Mouse (Mus musculus) spleen, embryonic (tissue): ENCODE data around the gene Fdxr.

Experiments
- CTCF ChIA-PET: fragments of 350-600 bp; sonication (Branson Sonifier 250); formaldehyde crosslinking; loops from one replicate; lab custom pipeline; 2022; lab: Charles Lee

The Fdxr gene

DNA sequence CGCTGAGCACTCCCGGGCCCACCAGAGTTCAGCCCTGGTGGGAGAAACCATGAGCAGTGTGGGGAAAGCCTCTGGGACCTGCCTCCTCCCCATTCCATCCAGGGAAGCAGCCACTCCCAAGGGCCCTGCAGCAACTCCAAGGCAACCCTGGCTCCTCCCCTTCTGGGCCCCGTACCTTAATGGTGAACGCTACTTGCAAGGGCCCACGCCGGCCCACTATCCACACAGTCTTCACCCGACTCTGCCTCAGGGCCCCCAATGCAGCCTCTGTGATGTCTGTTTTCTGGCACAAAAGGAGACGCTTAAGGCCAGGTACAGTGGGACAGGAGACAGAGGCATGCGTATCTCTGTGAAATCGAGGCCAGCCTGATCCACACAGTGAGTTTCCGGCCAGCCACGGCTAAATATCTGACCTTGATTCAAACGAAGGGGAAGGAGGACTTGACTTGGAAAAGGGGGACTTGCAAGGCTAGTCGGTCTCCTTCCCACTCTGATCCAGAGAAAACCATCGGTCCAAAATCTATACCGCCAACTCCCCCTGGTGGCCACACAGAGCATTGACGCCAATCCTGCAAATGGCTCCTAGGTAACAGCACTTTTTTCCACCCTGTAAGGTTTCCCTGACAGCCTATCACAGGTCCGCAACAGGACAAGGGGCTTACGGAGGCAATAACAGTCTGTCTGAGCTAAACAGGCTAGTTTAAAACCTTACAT, 6.5 kb downstream of the Fdxr start:
- CTCF ChIA-PET = interaction anchor here (0.6 kb wide), 1 partner anchor 15 kb away, joined by 4 read pairs; no protein-coding TSS in a partner anchor

DNA sequence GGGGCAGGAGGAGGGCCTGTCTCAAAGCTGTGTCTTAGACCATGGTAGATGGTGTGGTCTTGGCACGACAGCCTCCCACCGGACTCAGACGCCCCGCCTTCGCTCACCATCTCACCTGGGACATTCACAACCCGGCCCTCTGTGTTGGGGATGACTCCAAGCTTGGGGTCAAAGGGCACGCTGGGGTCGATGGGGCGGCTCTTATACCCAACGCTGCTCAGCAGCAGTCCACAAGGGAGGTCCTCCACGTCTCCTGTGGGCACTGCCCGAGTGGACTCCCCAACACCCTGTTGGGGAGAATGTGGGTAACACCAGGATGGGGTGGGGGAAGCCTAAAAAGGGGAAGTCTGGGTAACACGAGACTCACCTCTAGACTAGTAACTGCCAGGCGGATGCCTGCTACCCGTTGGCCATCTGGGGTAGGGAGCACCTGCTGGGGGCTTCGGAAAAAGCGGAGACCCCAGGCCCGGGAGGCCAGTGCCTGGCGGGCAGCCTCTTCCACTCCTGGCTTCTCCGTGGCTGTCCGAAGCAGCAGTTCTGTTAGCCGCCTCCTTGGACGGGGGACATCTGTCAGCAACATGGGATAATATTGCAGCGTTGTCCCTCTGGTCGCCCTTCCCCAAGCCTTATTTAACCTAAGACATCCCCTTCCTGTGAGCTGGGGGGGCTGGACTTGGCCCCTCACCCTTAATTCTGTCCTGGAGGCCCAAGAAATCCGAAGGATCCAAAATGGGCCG, 7.4 kb downstream of the Fdxr start:
- CTCF ChIA-PET = interaction anchor here (0.6 kb wide), 1 partner anchor 16 kb away, joined by 4 read pairs; no protein-coding TSS in a partner anchor

DNA sequence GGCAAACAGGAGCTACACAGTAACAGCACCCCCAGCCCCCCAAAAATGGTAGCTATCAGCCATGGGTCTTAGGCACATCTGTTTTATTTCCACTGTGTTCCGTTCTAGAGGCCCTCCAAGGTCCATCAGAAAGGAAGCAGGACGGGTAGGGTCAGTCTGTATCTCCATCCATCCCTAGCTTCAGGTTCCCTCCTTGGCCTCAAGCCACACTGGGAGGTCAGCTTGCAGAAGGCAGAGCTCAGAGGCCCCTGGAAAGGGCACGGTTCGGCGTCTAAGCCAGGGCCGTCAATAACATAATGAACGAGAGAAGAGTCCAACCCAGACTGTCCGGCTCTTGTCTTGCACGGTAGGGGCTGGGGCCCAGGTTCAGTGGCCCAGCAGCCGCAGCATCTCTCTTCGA, 8.9 kb downstream of the Fdxr start:
- CTCF ChIA-PET = interaction anchor here (0.6 kb wide), 3 partner anchors 84 to 1813 kb away, joined by 5 to 12 read pairs (median 10); no protein-coding TSS in a partner anchor

DNA sequence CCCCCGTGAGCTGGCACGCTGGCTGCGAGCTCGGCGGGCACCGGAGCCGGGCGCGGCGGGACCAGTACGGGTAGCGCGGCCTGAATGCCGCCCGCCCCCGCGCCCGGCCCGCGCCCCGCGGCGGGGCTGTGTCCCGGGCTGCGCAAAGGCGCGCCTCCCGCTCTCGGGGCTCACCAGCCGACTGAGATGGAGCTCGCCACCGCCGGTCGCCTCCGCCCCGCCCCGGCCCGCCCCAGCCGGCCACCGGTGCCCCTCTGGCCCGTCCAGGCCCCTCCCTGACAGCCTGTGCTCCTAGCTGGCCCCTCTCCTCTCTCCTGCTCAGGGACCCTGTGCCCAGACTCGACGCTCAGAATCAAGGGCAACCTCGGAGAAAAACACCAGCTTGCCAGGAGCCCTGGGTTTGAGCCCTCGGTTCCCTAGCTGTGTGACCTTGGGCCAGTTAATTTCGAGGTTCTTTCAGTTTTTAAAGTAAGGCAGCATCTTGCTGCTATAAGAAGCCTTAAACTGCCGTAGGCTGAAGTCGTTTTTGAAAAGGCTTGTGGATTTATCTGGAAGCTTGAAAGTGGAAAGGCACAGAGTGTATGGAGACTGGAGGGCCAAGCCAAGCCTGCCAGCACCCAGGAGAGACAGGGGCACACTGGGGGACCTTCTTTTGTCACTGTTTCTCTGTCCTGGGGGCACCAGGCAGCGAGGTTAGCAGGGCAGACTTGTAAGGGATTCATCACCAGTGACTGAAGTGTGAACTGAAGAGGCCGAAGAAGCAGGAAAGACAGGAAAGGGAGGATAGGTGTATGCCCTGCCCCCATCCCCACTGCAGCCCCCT, 9.6 kb downstream of the Fdxr start, which contains the start of gene Grin2c:
Gene Grin2c (minus strand): TSS at position 183 of the 823 bp plus-strand sequence.
- CTCF ChIA-PET = interaction anchor here (0.6 kb wide), 2 partner anchors 83 to 1813 kb away, joined by 5 to 12 read pairs; no protein-coding TSS in a partner anchor

DNA sequence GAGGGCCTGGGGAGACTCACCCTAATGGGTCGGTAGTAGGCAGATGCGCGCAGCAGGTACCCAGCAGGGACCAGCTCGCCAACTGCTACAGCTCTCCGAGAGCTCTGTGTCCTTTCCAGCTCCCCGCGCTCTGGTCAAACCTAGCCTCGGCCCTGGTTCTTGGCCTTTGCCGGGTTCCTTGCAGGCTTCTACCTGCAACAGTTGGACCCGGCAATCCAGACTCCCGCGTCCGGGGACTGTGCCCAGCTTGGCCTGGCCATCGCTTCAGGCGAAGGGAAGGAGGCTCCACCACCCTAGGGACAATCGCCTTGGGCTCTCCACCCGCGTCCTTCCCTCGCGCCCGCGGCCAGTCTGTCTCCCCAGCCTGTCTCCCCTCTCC, 10.5 kb downstream of the Fdxr start:
- CTCF ChIA-PET = no interaction called here

DNA sequence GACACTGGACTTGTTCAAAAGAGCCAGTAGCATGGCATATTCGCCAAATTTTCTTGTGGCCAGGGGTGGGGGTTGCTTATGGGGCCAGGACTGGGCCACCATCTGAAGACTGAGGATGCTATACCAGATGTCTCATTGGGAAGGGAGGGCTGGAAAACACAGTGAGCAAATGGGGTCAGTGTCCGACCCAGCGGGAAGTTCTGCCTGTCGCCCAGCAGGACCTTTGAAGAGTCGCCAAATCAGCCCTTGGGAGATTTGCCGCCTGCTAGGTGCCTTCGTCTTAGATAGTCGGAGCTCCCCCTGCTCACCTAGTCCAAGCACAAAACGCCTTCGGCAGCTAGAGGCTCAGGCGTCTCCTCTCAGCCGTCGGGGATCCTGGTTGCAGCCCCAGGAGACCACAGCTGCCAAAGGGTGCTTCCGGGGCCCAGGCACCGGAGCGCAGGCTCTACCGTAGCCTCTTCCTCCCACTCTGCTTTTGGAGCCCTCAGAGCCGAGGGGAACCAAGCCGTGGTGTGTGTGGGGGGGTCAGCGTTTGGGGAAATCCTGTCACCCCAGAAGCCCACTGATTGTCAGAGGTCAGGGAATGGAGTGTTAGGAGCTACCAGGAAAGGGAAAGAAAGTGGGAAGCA, 11.0 kb downstream of the Fdxr start:
- CTCF ChIA-PET = no interaction called here

GRCm38 (mm10) chr11:115264862-115265668, 11.8 kb downstream of the Fdxr start:
- CTCF ChIA-PET = no interaction called here

DNA sequence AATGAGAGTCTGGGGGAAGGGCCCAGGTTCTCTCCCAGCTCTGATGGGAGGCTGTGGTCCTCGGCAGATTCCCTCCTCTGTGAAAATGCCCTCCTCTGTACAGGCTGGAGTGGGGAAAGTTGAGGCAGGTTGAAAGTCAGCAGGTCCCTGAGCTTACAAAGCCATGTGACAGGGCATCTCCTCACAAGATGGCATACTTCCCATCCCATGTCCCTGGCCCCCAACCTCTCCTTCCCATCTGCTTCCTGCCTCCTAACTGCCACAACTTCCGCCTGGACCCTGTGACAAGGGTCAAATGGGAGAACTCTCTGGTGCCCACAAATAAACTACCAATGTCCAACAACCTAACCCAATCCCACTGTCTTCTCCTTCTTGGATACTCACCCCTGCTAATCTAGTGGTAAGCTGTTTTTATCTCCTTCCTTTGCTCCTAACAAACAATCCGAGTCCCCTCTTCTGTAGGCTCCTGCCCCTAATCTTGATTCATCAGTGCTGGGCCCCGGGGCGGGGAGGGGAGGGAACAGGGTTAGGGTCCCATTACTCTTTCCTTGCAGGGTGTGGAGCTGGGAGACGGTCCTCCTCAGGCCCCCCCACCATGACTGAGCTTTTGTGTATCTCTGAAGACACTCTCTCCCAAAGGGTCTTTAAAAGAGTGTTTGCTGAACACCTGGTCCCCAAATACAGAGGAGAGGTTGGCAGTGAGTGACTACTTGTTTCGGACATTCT, 12.6 kb downstream of the Fdxr start:
- CTCF ChIA-PET = interaction anchor here (0.5 kb wide), 1 partner anchor 102 kb away, joined by 3 read pairs; no protein-coding TSS in a partner anchor

DNA sequence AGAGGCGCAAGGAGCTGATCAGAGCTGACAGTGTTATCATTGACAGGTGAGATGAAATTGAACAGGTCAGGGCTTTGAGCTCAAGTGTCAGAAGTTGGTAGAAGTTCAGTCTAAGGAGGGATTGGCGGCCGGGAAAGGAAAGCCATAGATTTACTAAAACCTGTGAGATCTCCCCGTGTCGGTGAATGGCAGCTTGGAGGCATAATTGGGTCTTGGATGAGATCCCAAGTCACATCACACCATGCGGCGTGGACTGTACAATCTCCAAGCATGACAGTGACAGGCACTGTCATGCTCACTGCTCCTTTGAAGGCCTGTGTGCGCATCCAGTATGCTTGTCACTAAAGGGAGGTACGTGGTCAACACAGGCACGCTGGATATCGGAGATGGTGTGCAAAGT, 13.9 kb downstream of the Fdxr start:
- CTCF ChIA-PET = no interaction called here

DNA sequence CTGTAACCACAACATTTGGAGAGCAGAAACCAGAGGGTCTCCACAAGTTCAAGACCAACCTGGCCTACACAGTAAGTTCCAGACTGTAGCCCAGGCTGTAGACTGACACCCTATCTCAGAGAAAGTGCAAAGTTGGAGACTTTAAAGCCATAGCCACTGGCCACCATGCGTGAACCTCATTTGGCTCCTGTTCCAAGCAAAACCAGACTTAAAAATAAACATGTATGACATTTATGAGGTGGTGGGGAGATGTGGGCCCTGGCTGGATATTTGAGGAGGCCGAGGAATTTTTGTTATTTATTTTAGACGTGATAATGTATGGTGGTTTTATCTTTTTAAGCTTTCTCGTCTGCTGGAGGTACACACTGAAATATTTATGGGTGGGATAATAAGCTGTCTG, 17.7 kb downstream of the Fdxr start:
- CTCF ChIA-PET = no interaction called here

- CTCF ChIA-PET = no interaction called here
Observed at GRCm38 (mm10) chr11:115257775-115258510, 18.9 kb downstream of the Fdxr start.

GRCm38 (mm10) chr11:115251258-115251657, 25.6 kb downstream of the Fdxr start:
- CTCF ChIA-PET = interaction anchor here (0.5 kb wide), 1 partner anchor 152 kb away, joined by 3 read pairs; no protein-coding TSS in a partner anchor

DNA sequence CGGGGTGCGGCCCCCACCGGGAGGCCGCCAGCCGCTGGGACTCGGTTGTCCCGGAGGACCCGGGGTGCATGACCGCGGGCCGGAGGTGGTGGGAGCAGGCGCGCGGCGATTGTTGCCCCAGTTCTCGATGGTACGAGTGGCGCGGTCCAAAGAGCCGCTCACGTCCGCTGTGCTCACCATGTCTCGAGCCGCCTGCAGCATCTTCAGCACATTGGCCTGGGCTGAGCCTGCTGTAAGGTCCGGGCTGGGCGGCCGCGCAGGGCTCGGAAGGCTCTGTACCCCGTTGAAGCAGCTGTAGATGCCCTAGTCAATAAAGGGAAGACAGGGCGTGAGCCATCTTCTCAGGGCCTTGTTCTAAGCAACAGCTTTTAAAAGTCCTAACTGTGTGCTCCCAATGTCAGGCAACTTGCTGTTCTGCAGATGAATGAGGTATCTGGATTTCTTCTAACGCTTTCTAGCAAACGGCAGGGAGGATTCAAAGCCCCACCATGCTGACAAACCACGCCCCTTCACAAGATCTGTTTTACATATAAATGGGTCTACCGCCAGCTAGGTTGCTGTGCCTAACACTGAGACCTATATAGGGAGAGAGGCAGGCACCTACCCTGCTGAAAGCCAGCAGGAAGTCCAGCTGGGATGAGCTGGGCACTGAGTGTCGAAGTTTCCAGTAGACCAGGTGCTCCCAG, 26.3 kb downstream of the Fdxr start:
- CTCF ChIA-PET = no interaction called here

DNA sequence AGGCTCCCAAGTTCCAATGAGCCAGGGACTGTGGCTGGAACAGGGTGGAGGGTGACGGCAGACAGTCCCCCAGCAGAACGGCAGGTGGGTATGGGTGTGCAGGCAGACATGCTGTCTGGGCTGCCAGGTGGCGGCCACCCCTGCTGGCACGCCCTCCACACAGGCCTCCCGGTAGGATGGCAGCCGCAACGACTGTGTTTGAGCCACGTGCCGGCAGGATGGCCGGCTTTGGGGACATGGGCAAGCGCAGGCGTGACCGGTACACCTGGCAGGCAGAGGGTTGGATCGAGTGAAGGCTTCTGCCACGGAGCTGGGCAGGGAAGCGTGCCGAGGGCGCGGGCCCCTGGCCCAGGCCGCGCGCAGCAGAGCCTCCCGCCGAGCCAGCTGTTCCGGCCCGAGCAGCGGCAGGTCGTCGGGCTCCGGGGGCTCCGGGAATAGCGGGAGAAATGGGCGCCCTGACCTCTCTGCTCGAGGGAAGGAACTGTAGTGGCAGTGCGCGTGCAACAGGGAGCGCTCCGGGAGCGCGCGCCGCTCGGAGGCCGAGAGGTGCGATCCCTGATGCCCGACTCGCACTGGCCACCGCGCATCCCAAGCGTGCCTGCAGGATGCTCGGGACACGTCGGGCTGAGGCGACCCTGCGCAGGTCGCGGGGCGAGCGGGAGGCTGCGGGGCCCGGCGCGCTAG, 27.0 kb downstream of the Fdxr start:
- CTCF ChIA-PET = no interaction called here

DNA sequence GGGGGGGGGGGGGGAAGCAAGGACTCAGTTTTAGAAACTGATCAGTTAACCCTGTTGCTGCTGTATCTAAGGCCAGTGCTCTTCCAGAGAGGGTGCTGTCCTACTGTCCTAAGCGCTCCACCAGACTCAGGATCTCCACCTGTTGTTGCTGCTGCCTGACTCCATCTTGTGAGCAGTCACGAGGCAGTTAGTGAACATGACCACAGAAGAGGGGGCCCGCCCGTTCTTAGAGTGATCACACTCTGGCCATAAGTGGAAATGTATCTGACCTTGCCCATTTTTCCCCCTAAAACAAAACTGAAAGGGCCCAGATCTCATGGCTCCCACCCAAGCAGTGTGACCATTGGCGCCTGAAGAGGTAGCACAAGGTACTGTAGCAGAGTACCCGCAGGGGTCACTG, 28.9 kb downstream of the Fdxr start:
- CTCF ChIA-PET = interaction anchor here (0.6 kb wide), 1 partner anchor 60 kb away, joined by 4 read pairs; the partner anchor contains the start of gene Nat9

GRCm38 (mm10) chr11:115247240-115247639, 29.6 kb downstream of the Fdxr start:
- CTCF ChIA-PET = interaction anchor here (0.6 kb wide), 1 partner anchor 59 kb away, joined by 4 read pairs; the partner anchor contains the start of gene Nat9

- CTCF ChIA-PET = interaction anchor here (1.0 kb wide), 1 partner anchor 44 kb away, joined by 3 read pairs; no protein-coding TSS in a partner anchor
Observed at GRCm38 (mm10) chr11:115246386-115246785, 30.5 kb downstream of the Fdxr start.
